Mouse (Mus musculus): ENCODE measurements around the gene Ston2. TPM values are rescaled to one million over a fixed set of nuclear protein-coding genes. Genes with fewer than 3 reads are reported as not detected.

The Ston2 gene
- polyA plus RNA-seq, 1 experiment from 2014 or later: 9.8 TPM

GRCm38 (mm10) chr12:91710876-91711275, 77.3 kb downstream of the Ston2 start:
- Histone ChIP-seq H3K9me3 (no peaks in the 10 kb centered on the region), H3K4me3 (replicated peaks) (no peak overlapping the region), H3K27ac (no peak overlapping the region), H3K27me3 (replicated peaks) (no peaks in the 10 kb centered on the region), H3K4me1 (no peaks in the 10 kb centered on the region), H3K36me3 (no peaks in the 10 kb centered on the region), H3K9ac (no peak overlapping the region), H3K4me2 (no peak overlapping the region)
- 49% methylated on average over 3 of the region's 3 CpGs for WGBS
- no peak for ATAC-seq (ENCODE audit: insufficient read depth, low FRiP score, low read depth)

- H3K36me3 ChIP-seq: no peaks in the 10 kb centered on the region
- H3K4me2 ChIP-seq: no peak overlapping the region
- no peak for ATAC-seq (ENCODE audit: insufficient read depth, low FRiP score, low read depth)
- no peak overlapping the region for H3K27ac ChIP-seq
- no peak overlapping the region for H3K4me3 ChIP-seq (replicated peaks)
- no peaks in the 10 kb centered on the region for H3K4me1 ChIP-seq
- 66% methylated on average over 6 of the region's 6 CpGs for WGBS
- H3K9me3 ChIP-seq: no peaks in the 10 kb centered on the region
- no peaks in the 10 kb centered on the region for H3K27me3 ChIP-seq (replicated peaks)
- no peak overlapping the region for H3K9ac ChIP-seq
Measured at GRCm38 (mm10) chr12:91709634-91710033, 78.6 kb downstream of the Ston2 start.

- Histone ChIP-seq H3K36me3 (no peaks in the 10 kb centered on the region), H3K4me2 (no peak overlapping the region), H3K27me3 (replicated peaks) (no peaks in the 10 kb centered on the region), H3K4me3 (replicated peaks) (no peak overlapping the region), H3K9ac (no peak overlapping the region), H3K4me1 (no peaks in the 10 kb centered on the region), H3K9me3 (no peaks in the 10 kb centered on the region), H3K27ac (no peak overlapping the region)
- no peak for ATAC-seq (ENCODE audit: insufficient read depth, low FRiP score, low read depth)
- 58% methylated on average over 5 of the region's 5 CpGs for WGBS
Measured at GRCm38 (mm10) chr12:91709232-91709631, 79.0 kb downstream of the Ston2 start.

- H3K9ac ChIP-seq: no peak overlapping the region
- WGBS: 83% methylated on average over 4 of the region's 4 CpGs
- H3K27me3 ChIP-seq (replicated peaks): no peaks in the 10 kb centered on the region
Measured at GRCm38 (mm10) chr12:91707807-91708206, 80.4 kb downstream of the Ston2 start.

GRCm38 (mm10) chr12:91703533-91703932, 84.7 kb downstream of the Ston2 start:
- no peak overlapping the region for H3K4me2 ChIP-seq
- H3K9me3 ChIP-seq: no peaks in the 10 kb centered on the region
- no peak for ATAC-seq (ENCODE audit: insufficient read depth, low FRiP score, low read depth)
- H3K36me3 ChIP-seq: no peaks in the 10 kb centered on the region
- no peaks in the 10 kb centered on the region for H3K4me1 ChIP-seq
- H3K27ac ChIP-seq: no peak overlapping the region
- 80% methylated on average over 5 of the region's 5 CpGs for WGBS
- no peak overlapping the region for H3K4me3 ChIP-seq (replicated peaks)
- no peaks in the 10 kb centered on the region for H3K27me3 ChIP-seq (replicated peaks)
- no peak overlapping the region for H3K9ac ChIP-seq

More at GRCm38 (mm10) chr12:91707807-91708206, 80.4 kb downstream of the Ston2 start:
- Histone ChIP-seq H3K4me1 (no peaks in the 10 kb centered on the region), H3K4me2 (no peak overlapping the region), H3K9me3 (no peaks in the 10 kb centered on the region), H3K4me3 (replicated peaks) (no peak overlapping the region), H3K36me3 (no peaks in the 10 kb centered on the region), H3K27ac (no peak overlapping the region)
- ATAC-seq (ENCODE audit: insufficient read depth, low FRiP score, low read depth): no peak

- Histone ChIP-seq H3K4me1 (no peaks in the 10 kb centered on the region), H3K36me3 (no peaks in the 10 kb centered on the region), H3K9me3 (no peaks in the 10 kb centered on the region), H3K27ac (no peak overlapping the region), H3K27me3 (replicated peaks) (no peaks in the 10 kb centered on the region), H3K9ac (no peak overlapping the region), H3K4me3 (replicated peaks) (no peak overlapping the region), H3K4me2 (no peak overlapping the region)
- WGBS: 82% methylated on average over 5 of the region's 5 CpGs
- ATAC-seq (ENCODE audit: insufficient read depth, low FRiP score, low read depth): no peak
Measured at GRCm38 (mm10) chr12:91702829-91703228, 85.4 kb downstream of the Ston2 start.

- Histone ChIP-seq H3K4me1 (no peaks in the 10 kb centered on the region), H3K4me2 (no peak overlapping the region), H3K36me3 (no peaks in the 10 kb centered on the region), H3K9ac (no peak overlapping the region), H3K27me3 (replicated peaks) (no peaks in the 10 kb centered on the region), H3K4me3 (replicated peaks) (no peak overlapping the region), H3K9me3 (no peaks in the 10 kb centered on the region), H3K27ac (no peak overlapping the region)
- ATAC-seq (ENCODE audit: insufficient read depth, low FRiP score, low read depth): no peak
- 83% methylated on average over 7 of the region's 7 CpGs for WGBS
Measured at GRCm38 (mm10) chr12:91699451-91700141, 88.6 kb downstream of the Ston2 start.

GRCm38 (mm10) chr12:91696231-91696630, 92.0 kb downstream of the Ston2 start:
- peak; percentile 81 for ATAC-seq (ENCODE audit: insufficient read depth, low FRiP score, low read depth)
- H3K4me2 ChIP-seq: no peak overlapping the region
- no peak overlapping the region for H3K9ac ChIP-seq
- no peaks in the 10 kb centered on the region for H3K9me3 ChIP-seq
- no peak overlapping the region for H3K27ac ChIP-seq
- H3K27me3 ChIP-seq (replicated peaks): no peaks in the 10 kb centered on the region
- no peak overlapping the region for H3K4me3 ChIP-seq (replicated peaks)
- H3K36me3 ChIP-seq: no peaks in the 10 kb centered on the region
- 77% methylated on average over 4 of the region's 4 CpGs for whole genome bisulfite sequencing
- no peaks in the 10 kb centered on the region for H3K4me1 ChIP-seq

- no peak overlapping the region for H3K9ac ChIP-seq
- H3K27ac ChIP-seq: no peak overlapping the region
- H3K27me3 ChIP-seq (replicated peaks): no peaks in the 10 kb centered on the region
- H3K4me1 ChIP-seq: no peaks in the 10 kb centered on the region
- no peak overlapping the region for H3K4me3 ChIP-seq (replicated peaks)
- WGBS: 78% methylated on average over 4 of the region's 4 CpGs
- no peaks in the 10 kb centered on the region for H3K36me3 ChIP-seq
- no peak for ATAC-seq (ENCODE audit: insufficient read depth, low FRiP score, low read depth)
- H3K9me3 ChIP-seq: no peaks in the 10 kb centered on the region
- H3K4me2 ChIP-seq: no peak overlapping the region
Measured at GRCm38 (mm10) chr12:91695761-91696160, 92.4 kb downstream of the Ston2 start.

- Histone ChIP-seq H3K36me3 (no peaks in the 10 kb centered on the region), H3K9me3 (no peaks in the 10 kb centered on the region), H3K4me1 (no peaks in the 10 kb centered on the region), H3K27ac (no peak overlapping the region), H3K27me3 (replicated peaks) (no peaks in the 10 kb centered on the region), H3K4me3 (replicated peaks) (no peak overlapping the region), H3K4me2 (no peak overlapping the region), H3K9ac (no peak overlapping the region)
- 65% methylated on average over 4 of the region's 4 CpGs for WGBS
- no peak for ATAC-seq (ENCODE audit: insufficient read depth, low FRiP score, low read depth)
Measured at GRCm38 (mm10) chr12:91694748-91695147, 93.4 kb downstream of the Ston2 start.

- ATAC-seq (ENCODE audit: insufficient read depth, low FRiP score, low read depth): no peak
- H3K4me2 ChIP-seq: no peak overlapping the region
- H3K27me3 ChIP-seq (replicated peaks): no peaks in the 10 kb centered on the region
- no peak overlapping the region for H3K9ac ChIP-seq
- 66% methylated on average over 7 of the region's 7 CpGs for WGBS
- H3K9me3 ChIP-seq: no peaks in the 10 kb centered on the region
- H3K27ac ChIP-seq: peak overlapping the region; percentile 82
- no peaks in the 10 kb centered on the region for H3K4me1 ChIP-seq
- H3K4me3 ChIP-seq (replicated peaks): no peak overlapping the region
- H3K36me3 ChIP-seq: no peaks in the 10 kb centered on the region
Measured at GRCm38 (mm10) chr12:91693566-91693965, 94.6 kb downstream of the Ston2 start.

GRCm38 (mm10) chr12:91692991-91693390, 95.2 kb downstream of the Ston2 start:
- H3K4me1 ChIP-seq: no peaks in the 10 kb centered on the region
- H3K9ac ChIP-seq: no peak overlapping the region
- WGBS: 57% methylated on average over 3 of the region's 3 CpGs
- H3K4me3 ChIP-seq (replicated peaks): no peak overlapping the region
- no peak; the same call in 1 of the 2 replicates for ATAC-seq (ENCODE audit: insufficient read depth, low FRiP score, low read depth)
- no peaks in the 10 kb centered on the region for H3K27me3 ChIP-seq (replicated peaks)
- no peaks in the 10 kb centered on the region for H3K36me3 ChIP-seq
- no peak overlapping the region for H3K4me2 ChIP-seq
- H3K9me3 ChIP-seq: no peaks in the 10 kb centered on the region
- H3K27ac ChIP-seq: peak overlapping the region; percentile 82
